Mouse (Mus musculus) ES-E14 (cell line): ENCODE data around the gene Fam168a.
"Not testable (repeated sequence)": the region's sequence is repeated elsewhere in the genome, so short reads cannot be mapped to it uniquely, and the experiment has no call there.

ENCODE experiments used
- CHD2 ChIP-seq: IDR thresholded peaks from 2 replicates; pipeline ENCODE4 v1.6.1; 2014; ENCODE audit warnings: mild to moderate bottlenecking, low read depth, low read length, inconsistent platforms
- HCFC1 ChIP-seq: IDR thresholded peaks from 2 replicates; pipeline ENCODE4 v1.6.1; 2012; ENCODE audit warnings: low read length, inconsistent platforms, borderline replicate concordance; ENCODE audit not compliant: insufficient read depth
- MAFK ChIP-seq: IDR thresholded peaks from 2 replicates; pipeline ENCODE4 v1.6.1; 2014; ENCODE audit warnings: mild to moderate bottlenecking, low read depth, low read length, inconsistent platforms; ENCODE audit not compliant: insufficient read depth
- ZC3H11A ChIP-seq: IDR thresholded peaks from 2 replicates; pipeline ENCODE4 v1.6.1; 2012; ENCODE audit warnings: low read depth, mild to moderate bottlenecking, inconsistent platforms, low read length, borderline replicate concordance
- ZNF384 ChIP-seq: IDR thresholded peaks from 2 replicates; pipeline ENCODE4 v1.6.1; 2012; ENCODE audit warnings: low read depth, low read length, inconsistent platforms

DNA sequence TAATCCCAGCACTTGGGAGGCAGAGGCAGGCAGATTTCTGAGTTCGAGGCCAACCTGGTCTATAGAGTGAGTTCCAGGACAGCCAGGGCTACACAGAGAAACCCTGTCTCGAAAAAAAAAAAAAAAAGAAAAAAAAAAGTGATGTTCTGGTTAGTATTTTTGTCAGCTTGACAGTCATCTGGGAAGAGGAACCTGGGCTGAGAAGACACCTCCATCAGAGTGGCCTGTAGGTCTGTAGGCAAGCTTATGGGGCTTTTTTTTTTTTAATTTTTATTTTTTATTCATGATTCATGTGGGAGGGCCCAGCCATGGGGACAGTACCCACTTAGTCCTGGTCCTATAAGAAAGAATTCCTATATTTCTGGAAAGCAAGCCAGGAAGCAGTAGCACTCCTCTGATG lies 28.5 kb downstream of the Fam168a start:
- not testable (repeated sequence) for TF ChIP-seq MAFK, ZC3H11A, ZNF384, CHD2, HCFC1
